ENCODE assay signal across 8 mouse cellular contexts in the genomic region with DNA sequence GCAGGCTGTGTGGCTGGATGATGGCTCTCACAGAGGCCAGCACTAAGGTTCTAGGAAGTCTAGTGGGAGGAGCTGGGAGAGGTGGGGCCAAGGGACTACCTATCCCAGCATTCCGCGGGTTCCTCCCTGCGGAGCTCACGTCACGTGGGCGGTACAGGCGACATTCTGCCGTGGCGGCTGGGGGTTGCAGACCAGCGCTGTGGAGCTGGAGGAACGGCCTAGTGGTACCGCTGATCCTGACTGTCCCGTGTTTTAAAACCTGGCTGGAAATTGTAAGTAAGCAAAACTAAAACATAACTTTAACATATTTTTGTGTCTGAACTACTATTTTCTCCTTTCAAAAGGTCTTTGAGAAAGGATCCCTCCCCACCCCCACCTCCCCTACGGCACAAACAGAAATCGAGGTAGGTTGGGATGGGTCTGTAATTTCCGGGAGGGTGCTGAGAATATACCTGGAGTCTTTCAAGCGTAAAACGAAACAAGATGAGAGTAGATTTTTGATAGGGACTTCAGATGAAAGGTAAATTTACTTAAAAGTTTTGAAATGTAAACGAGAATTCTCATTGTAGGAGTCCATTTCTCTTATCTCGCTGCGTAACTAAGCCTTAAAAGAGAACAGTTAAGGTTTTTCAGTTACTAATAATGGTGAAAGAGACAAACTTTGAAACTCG. TPM values are rescaled to one million over a fixed set of nuclear protein-coding genes. Genes with fewer than 3 reads are reported as not detected.
A peak's percentile ranks its signal among the peaks of the same experiment; 100 is the strongest.
DNase-seq lines count a peak whose midpoint lies in the region; ATAC-seq lines count a peak whose summit lies in the region.

No protein-coding gene starts in this region.

- no peak overlapping the region for H3K27ac ChIP-seq in embryonic facial prominence, embryonic 11.5 days (replicated peaks; ENCODE audit: low read depth, low read length)
- peak overlapping the region; percentile 82 for H3K27ac ChIP-seq in limb, embryonic 10.5 days
- peak overlapping the region; percentile 56; the same call in 1 of the 2 replicates for H3K27ac ChIP-seq in midbrain, embryonic 12.5 days (replicated peaks)

- peak; percentile 91 for DNase-seq in 3134 (ENCODE audit: extremely low read depth, insufficient read length, low spot score)
- DNase-seq in adrenal gland, postnatal 25 days: peak; percentile 93
- DNase-seq in embryonic facial prominence, embryonic 11.5 days (ENCODE audit: low spot score): peak; percentile 96
- DNase-seq in heart, adult 11 months: peak; percentile 99
- peak; percentile 94 for DNase-seq in kidney, adult 11 months
- peak; percentile 89 for DNase-seq in limb, embryonic 10.5 days (ENCODE audit: low spot score)
- DNase-seq in skeletal muscle tissue, adult 2 months (ENCODE audit: low read depth, low spot score): peak; percentile 94

- H3K27me3 ChIP-seq in embryonic facial prominence, embryonic 11.5 days (ENCODE audit: control insufficient read depth, insufficient read depth, low read length): no peaks in the 10 kb centered on the region
- H3K27me3 ChIP-seq in limb, embryonic 10.5 days (ENCODE audit: low read depth, poor library complexity, severe bottlenecking): no peaks in the 10 kb centered on the region
- H3K27me3 ChIP-seq in midbrain, embryonic 12.5 days: no peaks in the 10 kb centered on the region

- H3K4me3 ChIP-seq in embryonic facial prominence, embryonic 11.5 days (ENCODE audit: low read depth, low read length): peak overlapping the region; percentile 57
- peak overlapping the region; percentile 60 for H3K4me3 ChIP-seq in limb, embryonic 10.5 days
- peak overlapping the region; percentile 62 for H3K4me3 ChIP-seq in midbrain, embryonic 12.5 days

- no peaks in the 10 kb centered on the region for H3K9me3 ChIP-seq in embryonic facial prominence, embryonic 11.5 days (replicated peaks; ENCODE audit: control insufficient read depth, low read length)
- no peaks in the 10 kb centered on the region for H3K9me3 ChIP-seq in limb, embryonic 10.5 days (replicated peaks)
- H3K9me3 ChIP-seq in midbrain, embryonic 12.5 days: no peaks in the 10 kb centered on the region

- WGBS in embryonic facial prominence, embryonic 11.5 days: 2% methylated on average over 22 of the region's 22 CpGs
- WGBS in limb, embryonic 10.5 days: 2% methylated on average over 22 of the region's 22 CpGs
- WGBS in midbrain, embryonic 12.5 days: 3% methylated on average over 22 of the region's 22 CpGs

- H3K36me3 ChIP-seq in embryonic facial prominence, embryonic 11.5 days (replicated peaks; ENCODE audit: control insufficient read depth, insufficient read depth, low read depth, low read length): no peaks in the 10 kb centered on the region
- peaks cover 38% of the 10 kb centered on the region for H3K36me3 ChIP-seq in limb, embryonic 10.5 days
- H3K36me3 ChIP-seq in midbrain, embryonic 12.5 days: peaks cover 13% of the 10 kb centered on the region; the same call in 1 of the 2 replicates

- peak overlapping the region; percentile 66 for H3K9ac ChIP-seq in embryonic facial prominence, embryonic 11.5 days (replicated peaks; ENCODE audit: low read length)
- peak overlapping the region; percentile 65 for H3K9ac ChIP-seq in midbrain, embryonic 12.5 days (replicated peaks)

- peak overlapping the region; percentile 29 for H3K4me2 ChIP-seq in embryonic facial prominence, embryonic 11.5 days (ENCODE audit: low read depth, low read length)
- H3K4me2 ChIP-seq in midbrain, embryonic 12.5 days (replicated peaks): peak overlapping the region; percentile 55

- peak; percentile 88 for ATAC-seq in embryonic facial prominence, embryonic 11.5 days (replicated peaks; ENCODE audit: insufficient number of reproducible peaks, low FRiP score, low TSS enrichment, low read depth)
- ATAC-seq in midbrain, embryonic 12.5 days (ENCODE audit: low FRiP score, low read depth): peak; percentile 84

- no peaks in the 10 kb centered on the region for H3K4me1 ChIP-seq in embryonic facial prominence, embryonic 11.5 days (ENCODE audit: control insufficient read depth, insufficient read depth, low read length)
- H3K4me1 ChIP-seq in limb, embryonic 10.5 days: peaks cover 21% of the 10 kb centered on the region
- H3K4me1 ChIP-seq in midbrain, embryonic 12.5 days: peaks cover 17% of the 10 kb centered on the region

RNA-seq across cellular contexts. Expression of a gene that starts 4.6 kb away (rescaled TPM):
- 116 and 125 TPM in 2 replicates for total RNA-seq in adrenal gland, postnatal 25 days (2021)
- 43.3 and 46.5 TPM in 2 replicates for polyA plus RNA-seq in embryonic facial prominence, embryonic 11.5 days (2014; fragmentation: Nextera tagmentation; extraction: Ambion mirVana)
- polyA plus RNA-seq in limb, embryonic 10.5 days (2016; fragmentation: Nextera tagmentation; extraction: Ambion mirVana): 39.1 and 43.0 TPM in 2 replicates
- polyA plus RNA-seq in midbrain, embryonic 12.5 days (2016; fragmentation: Nextera tagmentation; extraction: Ambion mirVana): 37.6 and 41.3 TPM in 2 replicates

RNA-seq across cellular contexts. Expression of a gene that starts 5.7 kb away (rescaled TPM):
- 144 and 148 TPM in 2 replicates for total RNA-seq in adrenal gland, postnatal 25 days (2021)
- polyA plus RNA-seq in embryonic facial prominence, embryonic 11.5 days (2014; fragmentation: Nextera tagmentation; extraction: Ambion mirVana): 147 and 154 TPM in 2 replicates
- polyA plus RNA-seq in limb, embryonic 10.5 days (2016; fragmentation: Nextera tagmentation; extraction: Ambion mirVana): 114 and 116 TPM in 2 replicates
- 95.0 and 95.6 TPM in 2 replicates for polyA plus RNA-seq in midbrain, embryonic 12.5 days (2016; fragmentation: Nextera tagmentation; extraction: Ambion mirVana)
